Mouse (Mus musculus) left cerebral cortex, adult 8-10 months (tissue): ENCODE results near the gene Syt9. TPM values are rescaled to one million over a fixed set of nuclear protein-coding genes. Genes with fewer than 3 reads are reported as not detected.
A peak's percentile ranks its signal among the peaks of the same experiment; 100 is the strongest.

Source experiments
- DNase-seq, 2 experiments: peaks; one replicate each; pipeline ENCODE4 v3.0.0; 2022; ENCODE audit warnings: low spot score in 2 of 2
- total RNA-seq, 4 experiments: library from RNA; stranded (reverse); gene quantifications; 2 replicates each; pipeline ENCODE4 v1.2.4; 2022

The Syt9 gene
- 10 to 100 TPM; 10.8 to 12.7 (median 10.9) TPM for total RNA-seq

GRCm38 (mm10) chr7:107370232-107371125 is at the start of gene Syt9:
Gene Syt9 (plus strand): TSS chr7:107370728.
- DNase-seq = peak; percentile 20 to 23

GRCm38 (mm10) chr7:107339013-107339412 is 31.5 kb upstream of the Syt9 start:
- no peak for DNase-seq

- DNase-seq = no peak
Observed at GRCm38 (mm10) chr7:107339560-107340057, 30.9 kb upstream of the Syt9 start.

- no peak for DNase-seq
Observed at GRCm38 (mm10) chr7:107340221-107340620, 30.3 kb upstream of the Syt9 start.

GRCm38 (mm10) chr7:107341519-107342190 is 28.9 kb upstream of the Syt9 start:
- DNase-seq = no peak

GRCm38 (mm10) chr7:107349201-107349600 is 21.3 kb upstream of the Syt9 start:
- DNase-seq = no peak

GRCm38 (mm10) chr7:107362153-107362552 is 8.4 kb upstream of the Syt9 start:
- no peak for DNase-seq

- DNase-seq = no peak
Observed at GRCm38 (mm10) chr7:107362634-107363033, 7.9 kb upstream of the Syt9 start.

GRCm38 (mm10) chr7:107371126-107371920 is 795 bp downstream of the Syt9 start:
- DNase-seq = peak; percentile 11 to 15

- DNase-seq = no peak
Observed at GRCm38 (mm10) chr7:107380562-107380961, 10.0 kb downstream of the Syt9 start.

- no peak for DNase-seq
Observed at GRCm38 (mm10) chr7:107389604-107390003, 19.1 kb downstream of the Syt9 start.

- DNase-seq = no peak
Observed at GRCm38 (mm10) chr7:107392749-107393148, 22.2 kb downstream of the Syt9 start.

GRCm38 (mm10) chr7:107400061-107400799 is 29.7 kb downstream of the Syt9 start:
- peak; percentile 3 to 22 for DNase-seq

- DNase-seq = no peak
Observed at GRCm38 (mm10) chr7:107403261-107403660, 32.7 kb downstream of the Syt9 start.

GRCm38 (mm10) chr7:107414928-107415327 is 44.4 kb downstream of the Syt9 start:
- no peak for DNase-seq

GRCm38 (mm10) chr7:107417043-107417850 is 46.7 kb downstream of the Syt9 start:
- no peak for DNase-seq

GRCm38 (mm10) chr7:107437381-107437780 is 66.9 kb downstream of the Syt9 start:
- no peak for DNase-seq

- no peak for DNase-seq
Observed at GRCm38 (mm10) chr7:107444579-107444978, 74.1 kb downstream of the Syt9 start.

GRCm38 (mm10) chr7:107454660-107455059 is 84.1 kb downstream of the Syt9 start:
- DNase-seq = no peak

- DNase-seq = no peak
Observed at GRCm38 (mm10) chr7:107455118-107455521, 84.6 kb downstream of the Syt9 start.
